10 mouse cellular contexts compared by ENCODE assay signal in the genomic region with DNA sequence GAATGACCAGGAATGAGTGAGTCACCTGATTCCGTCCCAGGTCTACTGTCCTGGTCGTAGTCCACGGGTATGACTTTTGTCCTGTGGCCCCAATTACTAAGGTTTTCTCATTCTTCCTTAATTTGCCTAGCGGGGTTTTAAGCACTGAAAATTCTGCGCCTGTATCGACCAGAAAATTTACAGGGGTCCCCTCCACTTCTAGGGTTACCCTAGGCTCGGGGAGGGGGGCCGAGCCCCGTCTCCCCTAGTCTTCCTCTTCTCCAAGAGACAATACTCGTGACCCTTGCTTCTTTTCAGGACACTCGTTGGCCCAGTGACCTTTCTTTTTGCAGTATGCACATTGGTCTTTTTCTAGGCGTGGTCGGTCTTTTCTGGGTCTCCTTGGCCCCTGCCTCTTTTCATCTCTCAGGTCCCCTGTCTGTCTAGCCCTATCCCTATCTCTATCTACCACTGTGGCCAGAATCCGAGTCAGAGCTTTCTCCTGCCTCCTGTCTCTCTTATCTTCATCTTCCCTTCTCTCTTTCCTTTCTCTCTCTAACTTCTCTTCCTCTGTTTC.
DNase-seq lines count a peak whose midpoint lies in the region; ATAC-seq and TF ChIP-seq lines count a peak whose summit lies in the region.
"Had no signal": no experiment of that assay in that cellular context is flagged by ENCODE, and none has a peak within 500 bp of the region (broad histone marks: within the 10 kb centered on the region; RNA-seq: fewer than 3 reads in every experiment).

No protein-coding gene starts in this region.

- no peak overlapping the region for H3K4me3 ChIP-seq in forebrain, embryonic 14.5 days (ENCODE audit: low read depth, low read length)
- no peak overlapping the region for H3K4me3 ChIP-seq in forebrain, embryonic 15.5 days
- peak overlapping the region; percentile 3; the same call in 1 of the 2 replicates for H3K4me3 ChIP-seq in lung, postnatal 0 days (ENCODE audit: low read depth, low read length)
- H3K4me3 ChIP-seq in midbrain, embryonic 14.5 days (replicated peaks; ENCODE audit: low read depth, low read length) = no peak overlapping the region

- H3K36me3 ChIP-seq in forebrain, embryonic 14.5 days (ENCODE audit: control insufficient read depth, insufficient read depth, low read length) = no peaks in the 10 kb centered on the region
- H3K36me3 ChIP-seq in forebrain, embryonic 15.5 days = no peaks in the 10 kb centered on the region
- no peaks in the 10 kb centered on the region for H3K36me3 ChIP-seq in lung, postnatal 0 days (ENCODE audit: insufficient read depth, low read length)
- no peaks in the 10 kb centered on the region for H3K36me3 ChIP-seq in midbrain, embryonic 14.5 days (ENCODE audit: control insufficient read depth, insufficient read depth, low read length)

- no peak overlapping the region for H3K4me2 ChIP-seq in forebrain, embryonic 14.5 days (ENCODE audit: low read length)
- no peak overlapping the region for H3K4me2 ChIP-seq in forebrain, embryonic 15.5 days (replicated peaks)
- no peak overlapping the region for H3K4me2 ChIP-seq in lung, postnatal 0 days (replicated peaks; ENCODE audit: low read depth, low read length)
- H3K4me2 ChIP-seq in midbrain, embryonic 14.5 days (ENCODE audit: low read length) = no peak overlapping the region

- no peaks in the 10 kb centered on the region for H3K4me1 ChIP-seq in forebrain, embryonic 14.5 days (ENCODE audit: control insufficient read depth, insufficient read depth, low read length)
- no peaks in the 10 kb centered on the region for H3K4me1 ChIP-seq in forebrain, embryonic 15.5 days
- no peaks in the 10 kb centered on the region for H3K4me1 ChIP-seq in lung, postnatal 0 days (ENCODE audit: insufficient read depth, low read depth, low read length)
- no peaks in the 10 kb centered on the region for H3K4me1 ChIP-seq in midbrain, embryonic 14.5 days (ENCODE audit: control insufficient read depth, insufficient read depth, low read length)

- no peak for TF ChIP-seq CTCF in lung, postnatal 0 days (IDR thresholded peaks at IDR 0.05)

- no peak overlapping the region for H3K27ac ChIP-seq in forebrain, embryonic 14.5 days (ENCODE audit: low read depth, low read length)
- no peak overlapping the region for H3K27ac ChIP-seq in forebrain, embryonic 15.5 days (replicated peaks)
- no peak overlapping the region for H3K27ac ChIP-seq in lung, postnatal 0 days (ENCODE audit: low read length)
- H3K27ac ChIP-seq in midbrain, embryonic 14.5 days (replicated peaks; ENCODE audit: low read depth, low read length) = no peak overlapping the region
- H3K27ac ChIP-seq: liver, embryonic 14.5 days had no signal

- H3K27me3 ChIP-seq in forebrain, embryonic 14.5 days (replicated peaks; ENCODE audit: control insufficient read depth, insufficient read depth, low read length) = no peaks in the 10 kb centered on the region
- no peaks in the 10 kb centered on the region for H3K27me3 ChIP-seq in forebrain, embryonic 15.5 days
- no peaks in the 10 kb centered on the region for H3K27me3 ChIP-seq in lung, postnatal 0 days (replicated peaks; ENCODE audit: insufficient read depth, low read length)
- no peaks in the 10 kb centered on the region for H3K27me3 ChIP-seq in midbrain, embryonic 14.5 days (ENCODE audit: control insufficient read depth, insufficient read depth, low read length)
- H3K27me3 ChIP-seq: CH12.LX had no signal

- WGBS in forebrain, embryonic 14.5 days = 71% methylated on average over 14 of the region's 14 CpGs
- WGBS in forebrain, embryonic 15.5 days = 64% methylated on average over 14 of the region's 14 CpGs
- WGBS in lung, postnatal 0 days = 62% methylated on average over 14 of the region's 14 CpGs
- WGBS in midbrain, embryonic 14.5 days = 68% methylated on average over 14 of the region's 14 CpGs

- H3K9ac ChIP-seq in forebrain, embryonic 14.5 days (ENCODE audit: low read length) = no peak overlapping the region
- no peak overlapping the region for H3K9ac ChIP-seq in forebrain, embryonic 15.5 days (replicated peaks)
- H3K9ac ChIP-seq in lung, postnatal 0 days (replicated peaks; ENCODE audit: low read depth) = no peak overlapping the region
- H3K9ac ChIP-seq in midbrain, embryonic 14.5 days (replicated peaks; ENCODE audit: low read length) = no peak overlapping the region
- H3K9ac ChIP-seq: liver, embryonic 14.5 days had no signal

- TF ChIP-seq EP300 in lung, postnatal 0 days (IDR thresholded peaks at IDR 0.05) = no peak

- no peak for ATAC-seq in forebrain, embryonic 14.5 days
- ATAC-seq in forebrain, embryonic 15.5 days (replicated peaks) = no peak
- peak; percentile 6; the same call in 1 of the 2 replicates for ATAC-seq in lung, postnatal 0 days
- ATAC-seq in midbrain, embryonic 14.5 days (ENCODE audit: low FRiP score, low TSS enrichment) = peak; percentile 14; the same call in 1 of the 2 replicates
- no peak for ATAC-seq in frontal cortex, adult (ENCODE audit: low TSS enrichment)

- H3K9me3 ChIP-seq in forebrain, embryonic 14.5 days (replicated peaks; ENCODE audit: control insufficient read depth, low read length) = peaks cover 68% of the 10 kb centered on the region
- peaks cover 72% of the 10 kb centered on the region for H3K9me3 ChIP-seq in forebrain, embryonic 15.5 days
- peaks cover 69% of the 10 kb centered on the region for H3K9me3 ChIP-seq in lung, postnatal 0 days (ENCODE audit: low read length)
- H3K9me3 ChIP-seq in midbrain, embryonic 14.5 days (ENCODE audit: control insufficient read depth, low read length) = peaks cover 72% of the 10 kb centered on the region

- DNase-seq in forebrain, embryonic 14.5 days (ENCODE audit: low spot score) = peak; percentile 0
- DNase-seq in lung, postnatal 0 days (ENCODE audit: low spot score) = peak; percentile 4
- DNase-seq in lung, postnatal 36 days = no peak
- peak; percentile 1 for DNase-seq in embryo, embryonic 11 days
- DNase-seq in midbrain, embryonic 14.5 days = no peak
- no peak for DNase-seq in ovary, adult 18-20 months (ENCODE audit: low spot score)

Comparison
In these comparisons a context has a peak if more than half of its experiments do, and no peak if none do; other contexts are left out.
1. DNase-seq: peak in forebrain, embryonic 14.5 days (single experiment), lung, postnatal 0 days (single experiment) and embryo, embryonic 11 days (single experiment); none in lung, postnatal 36 days (single experiment), midbrain, embryonic 14.5 days (single experiment) and ovary, adult 18-20 months (single experiment).
2. ATAC-seq: peak in lung, postnatal 0 days (single experiment) and midbrain, embryonic 14.5 days (single experiment); none in forebrain, embryonic 14.5 days (single experiment), forebrain, embryonic 15.5 days (single experiment) and frontal cortex, adult (single experiment).